Mouse (Mus musculus) lung, postnatal 14 days (tissue): Measurements from ENCODE around the gene Emd.
"Not testable (repeated sequence)": the region's sequence is repeated elsewhere in the genome, so short reads cannot be mapped to it uniquely, and the experiment has no call there.

Experiments
- DNase-seq: peaks from one replicate; pipeline ENCODE4 v3.0.0; 2021

The Emd gene

GRCm38 (mm10) chrX:74254153-74254887 lies at the start of gene Emd:
Emd (plus strand) TSS chrX:74254687.
- DNase-seq, result peak; percentile 87

- no peak for DNase-seq
Observed at GRCm38 (mm10) chrX:74218496-74218895, 36.0 kb upstream of the Emd start.

GRCm38 (mm10) chrX:74219449-74219848 lies 35.0 kb upstream of the Emd start:
- DNase-seq, result peak; percentile 15

GRCm38 (mm10) chrX:74220099-74220498 lies 34.4 kb upstream of the Emd start:
- not testable (repeated sequence) for DNase-seq

GRCm38 (mm10) chrX:74230038-74230437 lies 24.4 kb upstream of the Emd start:
- DNase-seq, result no peak

GRCm38 (mm10) chrX:74233196-74233595 lies 21.3 kb upstream of the Emd start:
- no peak for DNase-seq

- no peak for DNase-seq
Observed at GRCm38 (mm10) chrX:74240332-74240731, 14.2 kb upstream of the Emd start.

- peak; percentile 42 for DNase-seq
Observed at GRCm38 (mm10) chrX:74243396-74243795, 11.1 kb upstream of the Emd start.

GRCm38 (mm10) chrX:74243807-74244206 lies 10.7 kb upstream of the Emd start:
- DNase-seq, result peak; percentile 34

GRCm38 (mm10) chrX:74244614-74245083 lies 9.8 kb upstream of the Emd start:
- peak; percentile 48 for DNase-seq

GRCm38 (mm10) chrX:74245107-74245506 lies 9.4 kb upstream of the Emd start:
- no peak for DNase-seq

- DNase-seq, result peak; percentile 86
Observed at GRCm38 (mm10) chrX:74245687-74246086, 8.8 kb upstream of the Emd start.

GRCm38 (mm10) chrX:74246213-74246681 lies 8.2 kb upstream of the Emd start:
- peak; percentile 85 for DNase-seq

- no peak for DNase-seq
Observed at GRCm38 (mm10) chrX:74246693-74247092, 7.8 kb upstream of the Emd start.

GRCm38 (mm10) chrX:74248651-74249050 lies 5.8 kb upstream of the Emd start:
- DNase-seq, result peak; percentile 76

GRCm38 (mm10) chrX:74249615-74250014 lies 4.9 kb upstream of the Emd start, which contains the start of gene Flna:
Flna (minus strand) TSS chrX:74249820.
- DNase-seq, result peak; percentile 72

GRCm38 (mm10) chrX:74254888-74255565 lies 540 bp downstream of the Emd start:
- no peak for DNase-seq

- no peak for DNase-seq
Observed at GRCm38 (mm10) chrX:74257746-74258145, 3.3 kb downstream of the Emd start.

- no peak for DNase-seq
Observed at GRCm38 (mm10) chrX:74269736-74270061, 15.2 kb downstream of the Emd start.

- DNase-seq, result peak; percentile 89
Observed at GRCm38 (mm10) chrX:74270062-74270901, 15.8 kb downstream of the Emd start, which contains the start of gene Rpl10. Rpl10 (plus strand) TSS chrX:74270812.

- DNase-seq, result peak; percentile 17
Observed at GRCm38 (mm10) chrX:74270902-74271551, 16.5 kb downstream of the Emd start.
